Mouse (Mus musculus) yolk sac, embryonic 10.5 days (tissue): ENCODE measurements around the gene Zdhhc16.
"Not testable (repeated sequence)": the region's sequence is repeated elsewhere in the genome, so short reads cannot be mapped to it uniquely, and the experiment has no call there.

Experiments used
- DNase-seq: peaks from one replicate; pipeline ENCODE4 v3.0.0-alpha.2; 2017; ENCODE audit warnings: low spot score

Zdhhc16 gene

DNA sequence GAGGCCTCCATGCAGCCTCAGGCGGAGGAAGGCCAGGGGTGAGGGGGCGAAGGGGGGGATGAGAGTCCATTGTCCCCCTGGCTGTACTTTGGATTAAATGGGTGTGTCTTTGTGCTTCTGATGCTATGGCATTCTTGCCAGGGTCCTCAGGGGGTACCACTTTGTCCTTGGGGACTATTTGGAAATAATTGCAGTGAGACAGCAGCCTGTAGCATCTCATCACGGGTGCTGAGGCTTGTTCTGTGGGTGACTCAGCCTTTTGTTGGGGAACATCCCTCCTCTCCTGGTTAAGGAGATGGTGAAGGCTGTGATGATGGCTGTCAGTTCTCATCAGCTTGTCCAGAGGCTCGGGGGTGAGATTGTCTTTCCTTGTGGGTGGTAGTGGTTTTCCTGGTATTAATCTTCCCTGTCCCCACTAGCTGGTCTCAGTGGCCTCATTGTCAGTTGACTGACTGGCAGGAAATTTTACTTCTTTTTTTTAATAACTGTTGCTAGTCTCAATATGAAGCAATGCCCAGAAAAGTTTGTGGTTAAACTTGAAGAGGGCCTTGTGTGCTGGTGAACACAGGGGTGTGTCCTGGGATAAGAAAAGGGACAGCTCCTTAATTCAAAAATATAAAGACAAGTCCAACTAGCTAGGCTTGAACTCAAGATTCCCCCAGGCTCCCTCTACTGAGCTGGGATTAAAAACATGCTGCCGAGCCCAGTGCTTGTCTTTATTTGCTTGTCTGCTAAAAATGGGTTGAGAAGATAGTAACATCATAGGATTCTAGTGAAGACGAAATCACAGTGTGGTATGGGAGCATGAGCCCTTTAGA lies 19.3 kb upstream of the Zdhhc16 start:
- no peak for DNase-seq

GRCm38 (mm10) chr19:41914592-41914882 lies 18.7 kb upstream of the Zdhhc16 start:
- not testable (repeated sequence) for DNase-seq

DNA sequence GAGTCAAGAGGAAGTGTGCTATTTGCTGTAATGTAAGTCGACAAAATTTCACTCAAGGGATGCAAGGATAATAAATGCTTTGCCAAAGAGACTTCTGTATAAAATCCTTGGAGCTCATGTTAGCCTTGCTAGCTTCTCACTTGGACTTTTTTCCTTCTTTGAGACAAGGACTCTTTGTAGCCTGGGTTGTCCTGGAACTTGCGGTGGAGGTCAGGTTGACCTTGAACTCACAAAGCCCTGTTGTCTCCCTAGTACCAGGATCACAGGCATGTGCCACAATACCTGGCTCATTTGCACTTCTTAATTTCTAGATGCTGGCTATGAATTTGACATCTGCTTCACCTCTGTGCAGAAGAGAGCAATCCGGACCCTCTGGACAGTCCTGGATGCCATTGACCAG lies 18.0 kb upstream of the Zdhhc16 start:
- no peak for DNase-seq

- no peak for DNase-seq
These were observed 16.4 kb upstream of the Zdhhc16 start for GRCm38 (mm10) chr19:41916853-41917252.

- DNase-seq = no peak
These were observed 13.8 kb upstream of the Zdhhc16 start for GRCm38 (mm10) chr19:41919471-41919870.

GRCm38 (mm10) chr19:41920412-41921067 lies 12.7 kb upstream of the Zdhhc16 start:
- no peak for DNase-seq

GRCm38 (mm10) chr19:41932686-41933085 lies 594 bp upstream of the Zdhhc16 start:
- DNase-seq = peak; percentile 18

DNA sequence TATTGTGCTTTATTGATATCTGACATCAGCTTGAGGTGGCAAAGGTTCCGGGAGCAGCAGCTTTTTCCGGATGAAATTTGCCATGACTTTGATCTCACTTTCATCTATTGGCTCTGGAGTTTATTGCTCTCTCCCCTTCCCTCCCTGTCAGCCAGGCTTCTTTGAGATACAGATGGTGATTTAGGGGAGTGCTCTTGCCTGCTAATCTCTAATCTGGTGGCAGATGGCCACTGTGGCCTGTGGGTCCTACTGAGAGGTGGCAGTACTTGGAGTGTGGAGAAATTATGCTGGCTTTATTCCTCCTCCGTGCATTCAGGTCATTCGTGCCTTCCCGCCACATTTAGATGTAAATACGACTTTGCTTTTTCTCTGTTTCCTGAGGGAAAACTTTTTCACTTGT lies 844 bp downstream of the Zdhhc16 start:
- no peak for DNase-seq

GRCm38 (mm10) chr19:41935921-41936320 lies 2.6 kb downstream of the Zdhhc16 start:
- DNase-seq = no peak

DNA sequence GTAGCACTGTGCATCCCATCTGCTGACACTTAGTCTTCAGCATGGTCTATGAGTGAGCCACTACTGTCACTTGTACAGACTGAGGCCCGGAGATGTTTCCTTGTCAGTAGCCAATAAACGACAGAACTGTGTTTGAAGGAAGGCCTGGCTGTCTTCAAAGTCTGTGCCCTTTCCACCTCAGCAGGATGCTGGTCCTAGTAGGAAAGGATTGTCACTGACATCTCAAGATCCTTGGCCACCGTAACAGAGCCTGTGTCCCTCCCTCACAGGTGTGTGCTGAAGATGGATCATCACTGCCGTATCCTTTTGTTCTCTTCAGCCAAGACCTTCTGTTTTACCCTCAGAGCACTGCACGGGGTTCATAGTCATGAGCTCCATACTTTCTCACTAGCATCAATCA lies 5.3 kb downstream of the Zdhhc16 start:
- no peak for DNase-seq

- no peak for DNase-seq
These were observed 10.6 kb downstream of the Zdhhc16 start for GRCm38 (mm10) chr19:41943841-41944240.

DNA sequence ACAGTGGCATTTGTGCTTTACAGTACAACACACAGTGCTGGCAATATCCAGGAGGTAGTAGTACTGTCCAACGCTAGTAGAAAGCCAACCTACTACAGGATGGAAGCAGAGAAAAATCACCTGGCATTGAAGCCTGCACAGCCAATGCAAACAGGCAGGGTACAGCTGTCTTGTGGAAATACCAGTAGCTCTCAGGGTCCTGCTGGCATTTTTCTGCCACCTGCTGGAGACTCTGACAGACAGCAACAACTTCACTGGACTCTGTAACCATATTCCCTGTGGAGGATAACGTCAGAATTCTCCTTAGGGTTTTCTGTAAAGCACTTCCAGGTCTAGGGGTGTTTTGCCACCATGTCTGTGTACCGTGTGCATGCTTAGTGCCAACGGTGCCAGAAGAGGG lies 19.0 kb downstream of the Zdhhc16 start:
- no peak for DNase-seq

- no peak for DNase-seq
These were observed 20.3 kb downstream of the Zdhhc16 start for GRCm38 (mm10) chr19:41953574-41953973.

DNA sequence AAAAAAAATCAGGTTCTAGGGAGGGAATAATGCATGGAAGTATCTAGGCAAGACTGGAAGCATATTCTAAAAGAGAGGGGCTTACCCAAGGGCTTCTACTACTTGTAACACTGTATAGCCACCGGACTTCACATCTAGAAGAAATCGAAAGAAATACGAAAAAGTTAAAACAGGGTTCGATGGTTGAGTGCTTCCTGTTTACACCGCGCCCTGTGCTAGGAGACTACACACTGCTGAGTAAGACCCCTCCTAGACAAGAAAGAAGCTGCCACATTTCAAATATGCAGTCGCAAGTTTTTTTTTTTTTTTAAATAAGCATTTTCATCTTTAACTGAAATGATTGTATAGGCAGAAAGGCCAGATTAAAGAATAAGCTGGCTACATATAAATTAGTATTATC lies 36.3 kb downstream of the Zdhhc16 start:
- DNase-seq = no peak

GRCm38 (mm10) chr19:41973891-41974794 lies 40.9 kb downstream of the Zdhhc16 start:
- no peak for DNase-seq

DNA sequence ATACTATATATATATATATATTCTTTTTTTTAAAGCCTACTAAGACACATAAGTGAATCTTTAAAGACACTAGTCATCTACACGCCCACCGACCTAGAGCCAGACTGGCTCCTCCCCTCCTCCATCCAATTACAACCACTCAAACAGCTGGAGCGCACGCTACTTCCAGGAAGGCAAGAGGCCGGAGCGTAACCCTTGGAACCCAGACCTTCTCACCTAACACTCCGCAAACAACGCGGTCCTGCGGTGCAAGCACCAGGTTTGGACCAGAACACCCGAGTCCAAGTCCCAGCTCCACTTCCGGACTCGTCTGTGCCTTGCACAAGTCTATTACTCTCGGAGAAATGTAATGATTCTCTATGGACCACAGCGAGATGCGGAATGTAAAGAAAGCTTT lies 47.1 kb downstream of the Zdhhc16 start:
- DNase-seq = peak; percentile 75

- DNase-seq = peak; percentile 99
These were observed 47.7 kb downstream of the Zdhhc16 start, which contains the start of gene Mms19 for GRCm38 (mm10) chr19:41980819-41981594. TSS of gene Mms19 (minus strand) at chr19:41981157.

DNA sequence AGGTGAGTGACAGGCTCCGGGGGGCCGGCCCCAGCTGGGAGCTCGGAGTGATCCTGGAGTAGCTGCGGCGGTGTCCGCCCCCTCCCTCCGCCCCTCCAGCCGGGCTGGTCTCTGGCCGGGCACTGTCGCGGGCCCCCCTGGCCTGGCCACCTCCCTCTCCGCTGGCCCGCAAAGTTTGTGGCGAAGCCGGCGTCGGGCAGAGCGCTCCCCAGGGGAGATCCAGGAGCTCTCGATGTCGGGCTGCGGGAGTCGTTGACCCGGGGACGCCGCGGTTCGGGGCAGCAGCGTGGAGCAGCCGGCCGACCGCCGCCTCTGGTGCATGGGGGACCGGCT lies 48.3 kb downstream of the Zdhhc16 start, which contains the start of gene Ubtd1:
Gene Ubtd1 (plus strand): TSS at position 169 of the 333 bp plus-strand sequence.
- DNase-seq = no peak

- peak; percentile 42 for DNase-seq
These were observed 48.9 kb downstream of the Zdhhc16 start for GRCm38 (mm10) chr19:41981931-41982790.

GRCm38 (mm10) chr19:41982791-41983150 lies 49.5 kb downstream of the Zdhhc16 start:
- no peak for DNase-seq

DNA sequence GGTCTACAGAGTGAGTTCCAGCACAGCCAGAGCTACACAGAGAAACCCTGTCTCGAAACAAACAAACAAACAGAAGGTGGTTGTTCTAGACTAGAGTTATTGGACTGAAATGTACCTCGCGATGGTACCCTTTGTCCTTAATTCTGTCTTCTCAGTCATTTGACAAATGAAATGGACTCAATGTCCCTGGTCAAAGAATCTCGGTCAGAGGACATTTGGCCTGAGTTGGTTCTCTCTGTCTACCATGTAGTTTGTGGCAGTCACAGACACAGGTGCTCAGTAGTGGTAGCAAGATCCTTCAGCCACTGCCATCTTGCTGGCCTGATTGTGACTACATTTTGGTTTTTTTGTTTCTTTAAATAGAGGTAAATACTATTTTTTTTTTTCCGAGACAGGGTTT lies 52.7 kb downstream of the Zdhhc16 start:
- DNase-seq = no peak
